Mouse (Mus musculus): ENCODE data around the gene Scarf2.

The Scarf2 gene

GRCm38 (mm10) chr16:17798321-17799180 is 1.5 kb downstream of the Scarf2 start:
- DNase-seq (ENCODE audit: low read depth, low spot score), result peak; percentile 80

DNA sequence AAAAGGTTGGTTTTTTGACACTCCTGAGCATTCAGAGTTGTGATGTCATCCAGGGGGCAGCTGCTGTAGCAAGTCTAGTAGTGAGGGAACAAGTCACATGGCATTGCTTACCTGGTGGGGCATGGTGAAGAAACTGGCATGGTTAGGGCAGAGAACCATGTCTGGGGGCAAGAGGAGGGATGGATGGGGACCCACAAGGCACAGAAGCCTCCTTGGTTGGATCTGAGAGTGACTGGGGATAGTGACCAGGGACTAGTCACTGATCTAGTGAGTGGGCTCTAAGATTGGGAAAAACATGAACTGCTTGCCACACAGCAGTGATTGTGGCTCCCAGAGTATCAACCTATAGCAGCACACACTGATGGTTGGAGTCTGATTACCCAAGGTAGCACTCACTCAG is 2.5 kb downstream of the Scarf2 start:
- no peak for DNase-seq (ENCODE audit: low read depth, low spot score)

DNA sequence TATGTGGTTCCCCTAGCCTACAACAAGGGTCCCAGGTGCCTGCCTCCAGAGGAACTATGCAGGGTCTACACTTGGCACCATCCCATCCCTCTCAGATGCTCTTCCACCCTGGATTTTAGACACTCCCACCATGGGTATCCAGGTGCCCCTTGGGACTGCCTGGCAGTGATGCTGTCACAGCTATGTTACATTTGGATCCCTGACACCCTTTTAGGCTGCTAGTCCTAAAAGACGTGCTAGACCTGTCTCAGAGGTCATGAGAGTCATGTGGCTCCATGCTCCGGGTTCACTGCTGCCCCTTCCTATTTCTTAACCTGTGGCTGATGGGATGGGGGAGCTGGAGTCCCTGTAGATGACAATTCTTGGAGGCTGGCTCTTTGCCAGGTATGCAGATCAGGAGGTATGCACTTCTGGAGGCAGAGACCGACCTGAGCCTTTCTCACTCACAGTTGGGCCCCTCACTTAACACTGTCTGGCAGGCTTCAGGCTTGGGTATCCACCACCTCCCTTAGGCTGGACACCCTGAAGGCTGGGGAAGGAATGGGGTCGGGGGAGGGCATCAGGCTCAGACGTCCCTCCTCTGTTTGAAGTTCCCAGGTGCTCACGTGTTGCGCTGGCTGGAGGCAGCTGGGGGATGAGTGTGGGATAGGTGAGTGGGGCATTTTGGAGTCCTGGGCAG is 4.8 kb downstream of the Scarf2 start:
- DNase-seq (ENCODE audit: low read depth, low spot score), result no peak

DNA sequence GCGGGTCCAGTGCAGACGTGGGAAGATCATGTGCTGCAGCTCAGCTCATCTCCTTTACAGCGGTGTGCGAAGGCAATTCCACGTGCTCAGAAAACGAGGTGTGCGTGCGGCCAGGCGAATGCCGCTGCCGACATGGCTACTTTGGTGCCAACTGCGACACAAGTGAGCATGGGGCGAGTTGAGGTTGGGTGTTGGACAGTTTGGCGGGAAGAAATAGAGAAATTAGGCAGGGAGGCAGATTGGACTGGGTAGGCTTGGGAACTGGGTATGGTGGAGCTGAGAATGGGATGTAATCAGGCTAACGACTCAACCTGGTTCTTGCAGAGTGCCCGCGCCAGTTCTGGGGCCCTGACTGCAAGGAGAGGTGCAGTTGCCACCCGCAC is 5.4 kb downstream of the Scarf2 start:
- no peak for DNase-seq (ENCODE audit: low read depth, low spot score)

DNA sequence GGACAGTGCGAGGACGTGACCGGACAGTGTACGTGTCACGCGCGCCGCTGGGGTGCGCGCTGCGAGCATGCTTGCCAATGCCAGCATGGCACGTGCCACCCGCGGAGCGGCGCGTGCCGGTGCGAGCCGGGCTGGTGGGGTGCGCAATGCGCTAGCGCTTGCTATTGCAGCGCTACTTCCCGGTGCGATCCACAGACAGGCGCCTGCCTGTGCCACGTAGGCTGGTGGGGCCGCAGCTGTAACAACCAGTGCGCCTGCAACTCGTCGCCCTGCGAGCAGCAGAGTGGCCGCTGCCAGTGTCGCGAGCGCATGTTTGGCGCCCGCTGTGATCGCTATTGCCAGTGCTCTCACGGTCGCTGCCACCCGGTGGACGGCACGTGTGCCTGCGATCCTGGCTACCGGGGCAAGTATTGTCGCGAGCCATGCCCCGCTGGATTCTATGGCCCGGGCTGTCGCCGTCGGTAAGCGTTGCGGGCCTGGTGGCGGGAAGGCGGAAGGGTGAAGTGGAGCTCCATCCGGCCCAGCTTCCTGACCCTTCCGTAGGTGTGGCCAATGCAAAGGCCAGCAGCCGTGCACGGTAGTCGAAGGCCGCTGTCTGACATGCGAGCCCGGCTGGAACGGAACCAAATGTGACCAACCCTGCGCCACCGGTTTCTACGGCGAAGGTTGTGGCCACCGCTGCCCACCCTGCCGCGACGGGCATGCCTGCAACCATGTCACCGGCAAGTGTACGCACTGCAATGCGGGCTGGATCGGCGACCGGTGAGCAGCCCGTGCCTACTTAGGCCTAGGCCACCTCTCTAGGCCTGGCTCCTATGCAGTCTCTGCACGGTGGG is 6.0 kb downstream of the Scarf2 start:
- no peak for DNase-seq (ENCODE audit: low read depth, low spot score)

DNA sequence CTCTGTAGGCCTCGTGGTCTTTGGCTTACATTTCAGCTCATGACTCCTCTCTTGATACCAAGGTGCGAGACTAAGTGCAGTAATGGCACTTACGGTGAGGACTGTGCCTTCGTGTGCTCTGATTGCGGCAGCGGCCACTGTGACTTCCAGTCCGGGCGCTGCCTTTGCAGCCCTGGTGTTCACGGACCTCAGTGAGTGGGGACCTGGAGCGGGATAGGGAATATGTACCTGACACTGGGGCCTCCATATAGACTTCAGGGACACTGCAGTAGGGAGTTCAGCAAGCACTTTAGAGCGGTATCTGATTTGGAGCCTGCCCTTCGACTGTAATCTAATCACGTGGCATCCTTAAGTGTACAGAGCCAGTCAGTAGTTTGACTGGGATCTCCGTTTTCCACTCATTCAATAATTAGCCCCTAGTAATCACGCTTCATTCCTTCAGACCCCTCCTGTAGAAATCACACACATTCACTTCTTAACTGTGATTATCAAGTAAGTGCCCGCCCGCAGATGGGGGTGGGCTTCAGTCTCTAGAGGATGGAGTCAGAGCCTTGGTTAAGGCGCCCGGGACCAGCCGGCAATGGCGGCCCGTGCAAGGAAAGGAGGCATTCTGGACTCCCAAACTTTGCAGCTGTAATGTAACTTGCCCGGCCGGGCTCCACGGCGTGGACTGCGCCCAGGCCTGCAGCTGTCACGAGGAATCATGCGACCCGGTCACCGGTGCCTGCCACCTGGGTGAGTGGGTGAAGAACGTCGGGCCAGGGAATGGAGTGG is 6.8 kb downstream of the Scarf2 start:
- no peak for DNase-seq (ENCODE audit: low read depth, low spot score)

DNA sequence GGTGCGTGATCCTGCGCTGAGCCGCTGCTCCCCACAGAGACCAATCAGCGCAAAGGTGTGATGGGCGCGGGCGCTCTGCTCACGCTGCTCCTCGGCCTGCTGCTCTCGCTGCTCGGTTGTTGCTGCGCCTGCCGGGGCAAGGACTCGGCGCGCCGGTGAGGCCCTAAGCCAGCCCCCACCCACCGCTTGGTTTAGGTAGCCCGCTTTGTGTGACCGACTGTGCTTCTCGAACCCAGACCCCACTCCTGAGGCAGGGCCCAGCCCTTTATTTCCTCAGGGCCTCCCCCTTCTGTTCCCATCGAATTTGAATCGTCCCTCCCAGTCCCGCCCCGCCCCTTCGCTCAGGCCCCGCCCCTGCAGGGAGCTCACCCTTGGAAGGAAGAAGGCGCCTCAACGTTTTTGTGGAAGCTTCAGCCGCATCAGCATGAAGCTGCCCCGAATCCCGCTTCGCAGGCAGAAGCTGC is 7.4 kb downstream of the Scarf2 start:
- DNase-seq (ENCODE audit: low read depth, low spot score), result no peak

DNA sequence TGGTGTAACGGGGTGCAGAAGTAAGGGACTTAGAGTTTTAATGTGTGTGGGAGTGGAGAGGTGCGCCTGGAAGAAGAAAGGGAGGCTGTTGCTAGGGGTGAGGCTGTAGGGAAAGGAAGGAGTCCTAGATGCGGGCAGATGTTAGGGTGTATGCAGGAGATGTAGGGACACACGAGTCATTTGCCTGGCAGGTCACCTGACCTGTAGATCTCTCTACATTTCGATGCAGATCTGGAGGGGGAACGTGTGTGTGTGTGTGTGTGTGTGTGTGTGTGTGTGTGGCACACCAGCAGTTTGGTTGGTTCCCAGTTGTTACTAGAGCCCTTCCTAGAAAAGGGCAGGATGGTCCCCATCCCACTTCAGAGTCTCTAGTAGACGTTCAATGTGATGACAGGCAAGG is 7.9 kb downstream of the Scarf2 start:
- no peak for DNase-seq (ENCODE audit: low read depth, low spot score)

- no peak for DNase-seq (ENCODE audit: low read depth, low spot score)
Observed at GRCm38 (mm10) chr16:17806581-17807191, 9.6 kb downstream of the Scarf2 start.

- DNase-seq (ENCODE audit: low read depth, low spot score), result no peak
Observed at GRCm38 (mm10) chr16:17807192-17808009, 10.3 kb downstream of the Scarf2 start.

- peak; percentile 97 for DNase-seq (ENCODE audit: low read depth, low spot score)
Observed at GRCm38 (mm10) chr16:17809125-17809524, 12.0 kb downstream of the Scarf2 start.

DNA sequence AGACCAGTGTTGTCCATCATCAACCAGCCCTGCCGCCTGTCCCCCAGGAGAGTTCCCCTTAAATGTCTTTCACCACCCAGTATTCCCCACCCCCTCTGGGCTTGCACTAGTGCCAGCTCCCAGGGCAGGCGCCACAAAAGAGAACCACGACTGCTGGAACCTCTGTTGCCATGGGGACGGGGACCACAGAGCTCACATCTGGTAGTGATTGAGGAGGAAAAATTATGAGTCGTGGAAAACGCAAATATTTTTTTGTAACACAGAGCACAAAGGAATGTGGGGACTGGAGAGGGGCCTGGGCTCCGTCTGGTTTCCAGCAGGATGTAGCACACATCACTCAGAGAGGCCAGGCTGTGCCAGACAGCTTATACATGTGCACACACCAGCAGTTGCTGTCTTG is 12.6 kb downstream of the Scarf2 start:
- DNase-seq (ENCODE audit: low read depth, low spot score), result peak; percentile 99

GRCm38 (mm10) chr16:17812120-17812519 is 15.0 kb downstream of the Scarf2 start:
- DNase-seq (ENCODE audit: low read depth, low spot score), result peak; percentile 87

DNA sequence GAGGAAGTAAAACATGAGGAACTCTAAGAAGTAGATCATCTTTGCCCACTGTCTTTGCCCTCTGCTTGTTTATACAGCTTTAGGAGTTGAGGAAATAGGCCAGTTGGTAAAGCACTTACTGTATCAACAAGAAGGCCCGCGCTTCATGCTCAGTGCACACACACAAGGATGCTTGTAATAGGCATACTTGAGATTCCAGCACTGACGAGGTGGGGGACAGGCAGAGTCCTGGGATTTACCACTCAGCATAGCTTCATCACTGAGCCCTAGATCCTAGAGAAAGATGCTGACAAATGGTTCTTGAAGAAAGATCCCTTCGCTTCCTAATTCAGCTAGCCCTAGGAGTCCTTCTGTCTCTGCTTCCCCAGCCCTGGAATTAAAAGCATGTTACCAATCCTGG is 16.1 kb downstream of the Scarf2 start:
- no peak for DNase-seq (ENCODE audit: low read depth, low spot score)

- DNase-seq (ENCODE audit: low read depth, low spot score), result no peak
Observed at GRCm38 (mm10) chr16:17815411-17816402, 18.6 kb downstream of the Scarf2 start.

DNA sequence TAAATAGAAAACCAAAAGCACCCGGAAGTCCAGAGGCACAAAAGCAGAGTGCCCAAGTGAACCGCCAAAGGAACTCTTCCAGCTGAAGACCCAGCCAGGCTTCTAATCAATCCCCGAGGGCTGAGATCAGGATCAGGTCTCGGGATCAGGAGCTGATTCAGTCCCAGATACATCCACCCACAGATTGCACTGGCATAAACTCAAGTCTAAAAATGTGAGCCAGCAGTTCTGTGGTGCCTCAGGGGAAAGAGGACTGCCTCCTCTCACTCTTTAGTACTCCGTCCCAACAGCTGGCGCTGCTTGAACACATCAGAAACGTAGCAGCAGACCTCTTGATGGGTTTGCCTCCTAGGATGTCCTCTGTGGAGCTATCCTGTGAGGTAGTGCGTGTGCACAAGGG is 19.4 kb downstream of the Scarf2 start:
- DNase-seq (ENCODE audit: low read depth, low spot score), result peak; percentile 55

GRCm38 (mm10) chr16:17826500-17826899 is 29.4 kb downstream of the Scarf2 start:
- no peak for DNase-seq (ENCODE audit: low read depth, low spot score)

- DNase-seq (ENCODE audit: low read depth, low spot score), result no peak
Observed at GRCm38 (mm10) chr16:17828229-17828628, 31.1 kb downstream of the Scarf2 start.

GRCm38 (mm10) chr16:17828867-17829266 is 31.8 kb downstream of the Scarf2 start:
- DNase-seq (ENCODE audit: low read depth, low spot score), result no peak

Measured in 3T3-L1 (cell line).